Mouse (Mus musculus): ENCODE results near the gene Cyb5b.
"Not testable (repeated sequence)": the region's sequence is repeated elsewhere in the genome, so short reads cannot be mapped to it uniquely, and the experiment has no call there.

Cyb5b gene

DNA sequence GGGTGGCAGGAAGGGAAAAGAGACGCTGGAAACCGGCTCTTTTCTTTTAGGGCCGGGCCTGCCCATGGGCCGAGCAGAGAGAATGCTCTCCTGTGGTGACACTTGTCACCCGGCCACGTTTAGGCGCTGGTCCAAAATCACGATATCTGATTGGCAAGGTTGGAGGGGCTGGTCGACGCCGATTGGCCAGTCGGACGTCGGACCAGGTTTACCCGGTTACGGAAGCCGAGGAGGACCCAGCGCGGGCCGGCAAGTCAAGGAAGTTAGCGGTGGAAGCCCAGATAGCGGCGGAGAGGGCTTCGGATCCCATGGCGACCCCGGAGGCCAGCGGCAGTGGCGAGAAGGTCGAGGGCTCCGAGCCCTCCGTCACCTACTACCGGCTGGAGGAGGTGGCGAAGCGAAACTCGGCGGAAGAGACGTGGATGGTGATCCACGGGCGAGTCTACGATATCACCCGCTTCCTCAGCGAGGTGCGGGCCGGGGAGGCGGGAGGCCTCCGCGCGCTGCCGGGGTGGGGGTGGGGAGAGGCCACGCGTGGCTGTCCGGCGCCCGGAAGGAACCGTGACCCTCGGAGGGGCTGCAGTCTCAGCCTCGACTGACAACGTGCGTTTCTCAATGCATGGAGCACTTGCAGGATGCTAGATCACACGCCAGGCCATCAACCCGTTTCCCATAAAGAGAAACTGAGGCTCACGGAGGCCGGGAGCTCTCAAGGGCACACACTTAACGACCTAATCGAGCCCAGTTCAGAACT lies at the start of gene Cyb5b:
Gene Cyb5b (plus strand): TSS at position 237 of the 754 bp plus-strand sequence.
- DNase-seq (ENCODE audit: low spot score in 2 of 2) = peak; percentile 94 to 96

DNA sequence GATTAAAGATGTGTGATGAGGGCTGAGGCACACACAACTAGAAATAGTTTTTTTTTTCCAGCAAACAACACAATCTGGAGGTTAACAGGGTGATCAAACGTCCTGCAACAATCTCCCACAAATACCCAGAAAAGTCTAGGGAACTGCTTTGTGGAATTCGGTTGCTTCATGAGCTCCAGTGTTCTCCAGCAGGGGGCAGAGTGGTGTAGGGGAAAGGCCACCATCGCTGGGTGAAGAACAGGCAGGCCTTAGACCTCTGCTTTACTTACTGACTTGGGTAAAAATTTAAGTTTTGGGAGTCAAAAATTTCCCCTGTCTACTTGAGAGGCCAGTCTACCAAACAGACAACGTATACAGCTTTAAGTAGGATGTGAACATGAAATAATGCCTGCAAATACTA lies 45.9 kb upstream of the Cyb5b start:
- peak; percentile 66 to 88 for DNase-seq (ENCODE audit: low spot score in 2 of 2)

DNA sequence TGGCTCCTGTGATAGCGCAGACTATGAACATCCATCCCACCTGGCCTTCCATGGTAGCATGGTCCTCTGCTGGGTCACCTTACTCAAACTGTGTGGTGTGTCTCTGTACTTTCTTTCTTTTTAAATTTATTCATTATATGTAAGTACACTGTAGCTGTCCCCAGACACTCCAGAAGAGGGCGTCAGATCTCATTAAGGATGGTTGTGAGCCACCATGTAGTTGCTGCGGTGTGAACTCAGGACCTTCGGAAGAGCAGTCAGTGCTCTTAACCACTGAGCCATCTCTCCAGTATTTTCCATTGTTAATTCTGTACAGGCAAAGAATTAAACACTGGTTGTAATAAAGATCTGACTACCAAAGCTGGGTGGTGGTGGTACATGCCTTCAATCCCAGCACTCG lies 42.4 kb upstream of the Cyb5b start:
- DNase-seq (ENCODE audit: low spot score in 2 of 2) = not testable (repeated sequence)

DNA sequence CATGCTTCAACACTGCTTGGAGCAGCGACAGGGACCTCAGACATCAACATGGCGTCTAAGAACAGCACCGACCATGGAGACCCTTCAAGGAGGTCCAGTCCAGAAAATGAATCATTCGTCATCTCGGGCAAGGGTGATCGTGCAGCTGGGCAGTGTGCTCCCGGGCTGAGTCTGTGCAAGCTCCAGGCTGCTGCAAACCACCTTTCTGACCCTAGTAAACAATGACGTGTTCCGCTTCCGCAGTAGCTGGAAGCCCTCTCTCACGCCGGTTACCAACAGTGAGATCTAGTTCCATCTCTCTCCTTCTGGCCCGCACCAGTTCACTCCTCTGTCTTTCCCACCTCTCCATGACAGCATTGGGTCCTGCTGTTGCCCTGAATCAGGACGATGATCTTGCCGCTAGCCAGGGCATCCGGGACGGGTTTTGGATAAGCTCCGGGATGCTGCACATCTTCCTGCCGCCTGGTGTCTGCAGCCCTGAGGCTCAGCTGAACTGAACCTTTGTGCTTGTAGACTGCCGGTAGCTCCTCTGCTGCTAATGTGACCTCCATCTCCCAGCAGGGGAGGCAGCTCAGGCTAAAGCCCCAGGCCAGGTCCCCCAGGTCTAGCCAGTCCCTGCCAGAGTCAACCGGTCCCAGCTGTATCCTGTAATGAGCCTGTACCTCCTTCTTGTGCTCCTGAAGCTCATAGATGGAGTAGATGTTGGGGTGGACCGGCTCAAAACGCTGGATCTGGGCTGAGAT lies 41.3 kb upstream of the Cyb5b start:
- DNase-seq (ENCODE audit: low spot score in 2 of 2) = no peak

DNA sequence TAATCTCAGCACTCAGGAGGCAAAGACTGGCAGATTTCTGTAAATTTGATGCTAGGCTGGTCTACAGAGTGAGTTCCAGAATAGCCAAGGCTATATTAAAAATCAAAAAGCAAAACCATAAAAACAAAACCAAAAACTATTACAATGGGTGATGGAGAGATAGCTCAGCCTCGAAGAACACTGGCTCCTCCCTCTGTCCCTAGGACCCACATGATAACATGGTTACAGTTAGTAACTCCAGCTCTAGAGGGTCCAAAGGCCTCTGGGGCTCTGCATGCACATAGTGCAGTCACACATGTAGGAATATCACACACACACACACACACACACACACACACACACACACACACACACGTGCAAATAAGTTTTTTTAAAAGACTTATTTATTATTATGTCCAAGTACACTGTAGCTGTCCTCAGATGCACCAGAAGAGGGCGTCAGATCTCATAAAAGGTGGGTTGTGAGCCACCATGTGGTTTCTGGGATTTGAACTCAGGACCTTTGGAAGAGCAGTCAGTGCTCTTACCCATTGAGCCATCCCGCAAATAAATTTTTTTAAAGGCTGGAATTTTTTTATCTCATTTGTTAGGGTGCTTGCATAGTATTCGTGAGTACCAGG lies 40.5 kb upstream of the Cyb5b start:
- no peak for DNase-seq (ENCODE audit: low spot score in 2 of 2)

DNA sequence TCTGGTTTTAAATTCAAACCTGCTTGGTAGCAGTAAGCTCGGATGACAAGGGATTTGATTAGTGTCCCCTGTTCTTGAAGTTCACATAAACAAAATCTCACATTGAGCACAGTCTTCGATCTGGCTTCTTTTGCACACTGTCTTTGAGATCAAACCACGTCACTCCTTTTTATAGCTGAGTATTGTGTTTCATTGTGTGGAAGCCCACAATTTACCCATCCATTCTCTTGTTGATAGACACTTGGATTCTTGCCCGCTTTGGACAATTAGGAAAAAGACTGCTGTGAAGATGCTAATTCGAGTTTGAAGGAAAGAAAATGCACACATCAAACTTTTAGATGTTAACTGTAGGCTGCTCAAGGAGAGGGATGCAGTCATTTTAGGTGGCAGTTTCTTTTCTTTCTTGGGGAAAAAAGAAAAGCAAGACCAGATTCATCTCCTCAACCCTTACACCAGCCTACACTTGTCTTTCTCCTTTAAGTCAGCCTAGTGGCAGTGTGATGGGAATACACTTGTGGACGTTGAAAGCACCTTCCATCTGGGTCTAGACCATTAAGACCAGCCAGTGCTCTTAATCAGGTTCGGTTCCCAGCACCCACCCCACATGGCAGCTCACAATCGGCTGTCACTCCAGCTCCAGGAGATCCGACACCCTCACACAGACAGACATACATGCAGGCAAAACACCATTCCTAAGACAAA lies 39.7 kb upstream of the Cyb5b start:
- DNase-seq (ENCODE audit: low spot score in 2 of 2) = no peak

DNA sequence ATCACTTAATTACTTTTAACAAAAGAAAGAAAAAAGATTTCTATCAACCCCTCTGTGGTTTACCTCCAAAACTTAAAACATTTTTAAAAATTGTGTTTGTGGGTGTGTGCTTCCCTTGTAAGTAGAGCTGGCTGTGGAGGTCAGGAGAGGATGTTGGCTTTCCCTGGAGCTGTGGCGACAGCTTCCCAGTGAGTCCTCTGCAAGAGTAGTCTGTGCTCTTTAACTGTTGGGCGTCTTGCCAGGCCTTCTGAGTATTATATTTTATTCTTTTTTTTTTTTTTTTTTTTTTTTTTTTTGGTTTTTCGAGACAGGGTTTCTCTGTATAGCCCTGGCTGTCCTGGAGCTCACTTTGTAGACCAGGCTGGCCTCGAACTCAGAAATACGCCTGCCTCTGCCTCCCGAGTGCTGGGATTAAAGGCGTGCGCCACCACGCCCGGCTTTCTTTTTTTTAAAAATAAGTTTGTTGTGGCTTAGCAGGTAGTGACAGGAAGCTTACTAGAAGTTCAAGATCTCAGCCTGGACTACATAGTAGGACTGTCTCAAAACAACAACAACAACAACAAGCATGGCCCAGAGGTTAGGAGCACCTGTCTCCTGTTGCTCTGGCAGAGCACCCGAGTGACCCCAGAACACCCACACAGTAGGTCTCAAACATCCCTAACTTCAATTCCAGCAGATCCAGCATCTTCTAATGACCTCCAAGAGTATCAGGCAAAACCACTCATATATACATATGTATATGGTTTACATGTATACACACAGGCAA lies 38.9 kb upstream of the Cyb5b start:
- no peak for DNase-seq (ENCODE audit: low spot score in 2 of 2)

DNA sequence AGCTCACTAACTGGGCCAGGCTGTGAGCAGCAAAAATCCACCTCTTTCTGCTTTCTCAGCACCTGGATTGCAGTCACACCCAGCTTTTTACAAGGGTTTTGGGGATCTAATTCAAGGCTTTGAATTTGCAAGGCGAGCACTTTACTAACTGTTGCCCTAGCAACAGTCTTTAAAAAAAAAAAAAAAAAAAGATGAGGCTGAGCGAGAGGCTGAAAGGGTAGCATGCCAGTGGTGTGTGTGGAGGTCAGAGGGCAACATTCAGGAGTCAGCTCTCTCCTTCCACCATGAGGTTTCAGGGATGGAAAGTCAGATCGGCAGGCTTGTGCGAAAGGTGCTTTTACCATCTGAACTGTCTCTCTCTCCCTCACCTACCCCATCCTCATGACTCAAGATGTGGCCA lies 37.2 kb upstream of the Cyb5b start:
- DNase-seq (ENCODE audit: low spot score in 2 of 2) = no peak

DNA sequence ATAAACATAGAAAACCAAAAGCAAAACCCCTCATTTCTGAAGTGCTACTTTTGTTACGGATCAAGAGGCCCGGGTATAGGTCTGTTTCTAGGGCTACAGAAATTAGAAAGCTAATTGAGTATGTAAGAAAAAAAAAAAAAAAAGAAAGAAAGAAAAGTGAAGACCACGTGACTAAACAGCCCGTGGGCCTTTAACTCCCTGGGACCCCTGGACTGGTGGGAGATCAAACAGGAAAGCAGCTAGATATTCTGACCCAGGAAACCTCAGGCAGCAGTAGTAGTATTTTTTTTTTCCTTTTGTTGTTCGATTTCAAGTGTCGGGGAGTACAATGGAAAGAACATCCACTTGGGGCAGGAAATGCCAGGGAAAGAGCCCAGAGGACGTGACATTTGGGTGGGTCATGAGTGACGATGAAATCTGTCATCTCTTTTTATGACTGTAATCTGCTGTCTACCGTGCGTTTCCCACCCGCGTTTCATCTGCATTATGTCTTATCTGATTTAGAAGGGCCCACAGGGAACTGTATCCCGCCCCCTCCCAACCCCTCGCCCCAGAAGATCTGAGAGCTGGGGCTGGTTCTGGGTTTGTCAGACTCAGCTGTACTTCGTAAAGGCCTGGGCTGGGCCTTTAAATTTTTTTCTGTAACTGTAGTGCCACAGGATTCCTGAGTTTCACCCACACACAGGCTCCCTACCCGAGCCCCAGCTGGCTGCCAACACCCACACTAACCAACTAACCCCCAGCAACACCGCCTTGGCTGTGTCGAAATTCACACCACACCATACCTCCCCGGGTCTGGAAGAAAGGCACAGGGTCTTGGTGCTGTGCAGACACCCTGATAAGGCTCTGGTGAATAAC lies 36.1 kb upstream of the Cyb5b start:
- peak; percentile 32 to 44 for DNase-seq (ENCODE audit: low spot score in 2 of 2)

DNA sequence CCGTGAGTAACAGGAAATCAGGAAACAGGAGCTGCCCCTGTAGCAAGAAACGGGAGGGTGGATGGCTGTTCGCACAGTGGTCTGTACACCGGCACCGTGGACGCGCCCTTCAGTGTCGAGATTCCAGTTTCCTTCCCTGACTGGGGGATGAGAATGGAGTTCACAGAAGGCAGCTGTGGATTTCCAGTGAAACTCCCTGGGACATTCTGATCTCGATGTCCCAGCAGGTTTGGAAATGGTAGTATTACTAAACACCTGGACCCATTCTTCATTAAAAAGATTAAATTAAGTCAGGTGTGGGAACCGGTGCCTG lies 35.5 kb upstream of the Cyb5b start:
- no peak for DNase-seq (ENCODE audit: low spot score in 2 of 2)

DNA sequence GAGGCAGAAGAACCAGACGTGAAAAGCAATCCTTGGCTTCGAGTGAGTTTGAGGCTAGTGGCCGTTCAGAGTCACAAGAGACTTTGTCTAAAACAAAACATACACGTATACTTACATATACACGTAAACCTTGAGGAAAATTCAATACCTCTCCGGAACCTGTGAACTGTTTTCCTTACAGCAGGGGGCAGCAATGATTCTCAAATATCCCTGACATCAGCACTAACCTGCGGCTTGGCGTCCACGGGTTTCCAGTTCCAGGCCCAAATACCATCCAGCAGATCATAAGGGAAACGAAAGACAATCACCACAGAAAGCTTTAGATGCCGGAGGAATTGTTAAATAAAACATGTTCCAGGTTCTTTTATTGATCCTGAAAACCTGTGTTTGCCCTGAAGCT lies 34.4 kb upstream of the Cyb5b start:
- DNase-seq (ENCODE audit: low spot score in 2 of 2) = peak; percentile 90

DNA sequence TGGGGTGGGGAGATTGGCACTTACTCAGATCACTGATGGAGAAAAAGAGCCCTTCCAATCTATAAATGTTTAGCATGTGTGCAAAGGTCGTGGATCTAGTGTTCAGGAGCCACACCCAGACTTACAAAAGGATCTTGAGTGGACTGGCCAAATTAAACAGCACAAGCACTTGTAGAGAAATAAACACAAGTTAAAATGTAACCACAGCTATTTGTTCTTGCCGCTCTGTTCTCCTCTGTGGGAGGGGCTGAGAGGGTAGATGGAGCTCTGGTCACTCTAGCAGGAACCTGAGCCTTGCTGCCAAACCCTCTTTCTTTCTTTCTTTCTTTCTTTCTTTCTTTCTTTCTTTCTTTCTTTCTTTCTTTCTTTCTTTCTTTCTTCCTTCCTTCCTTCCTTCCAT lies 33.4 kb upstream of the Cyb5b start:
- DNase-seq (ENCODE audit: low spot score in 2 of 2) = no peak

DNA sequence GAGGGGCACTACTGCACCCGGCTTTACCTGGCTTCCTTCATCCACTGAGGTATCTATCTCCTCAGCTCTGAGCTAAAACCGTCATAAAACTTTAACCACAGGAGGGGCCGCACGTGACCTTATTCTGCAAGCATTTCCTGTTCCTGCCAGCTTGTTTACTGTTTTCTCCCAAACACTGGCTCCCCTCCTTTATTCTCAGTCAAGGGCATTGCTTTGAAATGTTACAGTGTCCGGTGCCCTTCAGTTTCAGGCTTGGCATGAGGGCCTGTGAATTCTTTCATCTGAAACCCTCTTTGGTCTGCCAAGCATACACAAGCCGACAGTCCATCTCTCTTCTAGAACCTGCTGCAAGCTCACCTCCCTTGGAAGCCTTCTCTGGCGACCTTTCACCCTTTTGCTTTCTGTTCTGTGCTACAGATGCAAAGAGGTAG lies 31.6 kb upstream of the Cyb5b start:
- DNase-seq (ENCODE audit: low spot score in 2 of 2) = no peak

DNA sequence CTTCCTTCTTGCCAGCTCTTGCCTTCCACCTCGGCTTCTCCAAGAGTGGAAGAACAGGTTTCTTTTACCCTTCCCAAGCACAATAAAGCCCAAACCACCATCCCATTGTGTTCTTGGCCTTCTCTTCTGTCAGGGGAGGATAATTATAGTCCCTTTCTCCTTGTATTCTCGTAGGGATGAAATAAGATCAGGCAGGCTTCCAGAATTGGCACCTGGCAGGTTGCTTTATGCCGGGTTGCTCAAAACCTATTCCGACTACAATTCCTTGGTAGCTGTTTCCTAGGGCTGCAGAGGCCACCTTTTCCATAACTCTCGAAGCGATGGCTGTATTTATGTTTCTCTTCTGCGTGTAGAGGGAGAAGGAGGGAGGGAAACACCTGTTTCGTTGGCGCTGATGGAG lies 31.0 kb upstream of the Cyb5b start:
- DNase-seq (ENCODE audit: low spot score in 2 of 2) = no peak

DNA sequence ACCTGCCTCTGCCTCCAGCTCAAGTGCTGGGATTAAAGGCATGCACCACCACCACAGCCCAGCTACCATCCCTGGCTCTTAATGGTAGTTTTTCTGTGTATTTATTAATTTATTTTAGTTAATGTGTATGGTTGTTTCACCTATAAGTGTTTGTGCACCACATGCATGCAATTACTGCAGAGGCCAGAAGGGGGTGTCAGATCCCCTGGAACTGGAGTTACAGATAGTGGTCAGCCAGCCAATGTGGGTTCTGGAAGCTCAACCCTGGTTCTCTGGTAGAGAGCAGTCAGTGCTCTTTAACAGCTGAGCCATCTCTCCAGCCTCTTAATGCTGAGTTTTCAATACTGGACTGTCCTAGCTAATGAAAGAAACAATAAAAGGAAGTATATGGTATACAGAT lies 29.6 kb upstream of the Cyb5b start:
- no peak for DNase-seq (ENCODE audit: low spot score in 2 of 2)

DNA sequence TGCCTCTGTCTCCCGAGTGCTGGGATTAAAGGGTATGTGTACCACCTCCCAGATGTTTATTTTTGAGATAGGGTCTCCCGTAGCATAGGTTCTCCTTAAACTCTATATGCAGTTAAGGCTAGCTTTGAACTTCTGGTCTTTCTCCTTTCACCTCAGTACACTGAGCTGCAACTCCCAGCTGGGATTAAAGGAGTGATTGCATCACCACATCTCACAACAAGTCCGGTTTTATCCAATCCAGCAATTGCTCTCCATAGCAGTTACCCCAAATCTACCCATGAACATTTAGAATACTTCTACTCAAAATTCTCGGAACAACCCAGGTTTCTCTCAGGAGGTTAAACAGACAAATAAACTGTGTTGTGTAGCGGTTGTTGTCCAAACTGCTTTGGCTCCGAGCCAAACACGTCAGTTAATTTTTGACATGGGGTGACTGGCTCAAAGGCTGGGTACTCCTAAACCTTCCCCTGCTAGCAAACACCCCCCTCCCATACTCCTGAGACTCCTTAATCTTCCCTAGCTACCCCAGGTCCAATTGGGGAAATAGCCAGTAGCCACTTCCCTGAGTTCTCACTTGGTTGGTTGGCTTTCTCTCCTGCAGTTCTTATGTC lies 28.7 kb upstream of the Cyb5b start:
- DNase-seq (ENCODE audit: low spot score in 2 of 2) = no peak

DNA sequence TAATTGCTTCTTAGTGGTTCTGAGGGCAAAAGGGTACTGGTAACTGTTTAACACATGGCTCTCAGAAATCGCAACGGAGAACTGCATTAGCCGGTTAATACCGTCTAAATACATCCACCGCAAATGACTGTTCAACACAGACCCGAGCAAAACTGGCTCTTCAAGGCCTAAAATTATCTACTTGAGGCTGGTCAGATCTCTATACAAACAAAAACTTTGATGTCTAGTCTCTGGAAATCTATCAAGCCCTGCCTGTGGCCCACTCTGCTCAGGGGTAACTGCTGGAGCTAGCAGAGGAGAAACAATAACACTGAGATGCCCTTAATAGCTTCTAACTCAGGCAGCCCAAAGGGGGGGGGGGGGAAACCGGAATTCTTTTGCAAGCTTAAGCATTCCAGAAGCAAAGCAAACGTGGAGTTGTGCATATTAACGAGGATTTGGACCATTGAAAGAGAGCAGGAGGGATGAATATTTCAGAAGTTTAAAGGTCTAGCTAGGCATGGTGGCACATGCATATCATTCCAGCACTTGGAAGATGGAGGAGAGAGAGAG lies 27.3 kb upstream of the Cyb5b start:
- no peak for DNase-seq (ENCODE audit: low spot score in 2 of 2)

DNA sequence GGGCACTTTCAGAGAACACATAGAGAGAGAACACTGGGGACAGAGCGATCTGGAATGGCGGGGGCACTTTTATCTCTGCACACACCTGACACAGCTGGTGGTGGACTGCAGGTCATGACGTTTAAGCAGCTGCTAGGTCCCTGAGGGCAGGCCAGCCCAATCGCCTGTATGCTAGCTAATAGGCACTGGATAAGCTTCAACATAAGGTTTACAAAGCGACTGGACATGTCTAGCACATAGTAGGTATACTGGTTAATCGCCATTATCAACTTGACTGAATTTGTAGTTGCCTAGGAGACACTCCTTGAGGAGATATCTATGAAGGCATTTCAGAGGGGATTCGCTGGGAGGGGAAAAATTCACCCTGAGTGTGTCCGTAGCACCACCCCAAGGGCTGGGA lies 26.1 kb upstream of the Cyb5b start:
- DNase-seq (ENCODE audit: low spot score in 2 of 2) = no peak

DNA sequence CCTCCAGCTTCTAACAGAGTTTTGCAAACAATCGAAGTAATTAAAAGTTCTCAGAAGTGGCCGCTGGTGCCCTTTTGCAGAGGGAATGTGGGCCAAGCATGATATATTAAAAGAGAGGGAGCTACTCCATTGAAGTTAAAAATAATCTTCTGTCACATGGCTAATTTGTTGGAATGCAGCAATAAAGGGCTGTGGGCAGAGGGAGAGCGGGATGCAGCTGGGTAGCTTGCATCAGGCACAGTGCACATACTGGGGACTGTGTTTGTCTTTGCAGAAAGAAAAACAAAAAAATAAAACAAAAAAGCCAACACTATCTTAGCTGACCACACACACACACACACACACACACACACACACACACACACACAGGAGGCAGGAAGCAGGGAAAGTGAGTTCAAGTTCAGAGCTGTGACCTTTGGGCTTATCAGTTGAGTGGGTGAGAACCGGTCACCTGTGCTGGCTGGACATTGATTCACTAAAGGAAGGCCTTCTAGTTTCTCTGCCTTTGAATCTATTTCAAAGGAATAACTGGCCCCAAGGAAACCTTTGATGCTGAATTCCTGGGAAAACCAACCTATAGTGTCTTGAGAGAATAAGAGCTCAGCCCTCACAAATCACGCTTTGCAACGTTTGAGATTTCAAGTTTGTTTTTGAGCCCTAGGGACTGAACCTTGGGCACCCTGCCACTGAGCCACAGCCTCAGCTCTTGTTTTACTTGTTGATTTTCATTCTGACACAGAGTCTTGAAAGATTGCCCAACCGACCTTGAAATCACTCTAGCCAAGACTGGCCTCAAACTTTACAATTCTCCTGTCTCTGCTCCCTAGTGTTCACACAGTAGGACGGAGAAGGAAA lies 21.0 kb upstream of the Cyb5b start:
- no peak for DNase-seq (ENCODE audit: low spot score in 2 of 2)

All from right cerebral cortex, adult 2 months (tissue).